Mouse (Mus musculus) cerebellum, adult 11 months (tissue): ENCODE results near the gene Naip5.
"Not testable (repeated sequence)": the region's sequence is repeated elsewhere in the genome, so short reads cannot be mapped to it uniquely, and the experiment has no call there.

ENCODE experiments used
- DNase-seq: peaks from one replicate; pipeline ENCODE4 v3.0.0; 2022

Gene Naip5

DNA sequence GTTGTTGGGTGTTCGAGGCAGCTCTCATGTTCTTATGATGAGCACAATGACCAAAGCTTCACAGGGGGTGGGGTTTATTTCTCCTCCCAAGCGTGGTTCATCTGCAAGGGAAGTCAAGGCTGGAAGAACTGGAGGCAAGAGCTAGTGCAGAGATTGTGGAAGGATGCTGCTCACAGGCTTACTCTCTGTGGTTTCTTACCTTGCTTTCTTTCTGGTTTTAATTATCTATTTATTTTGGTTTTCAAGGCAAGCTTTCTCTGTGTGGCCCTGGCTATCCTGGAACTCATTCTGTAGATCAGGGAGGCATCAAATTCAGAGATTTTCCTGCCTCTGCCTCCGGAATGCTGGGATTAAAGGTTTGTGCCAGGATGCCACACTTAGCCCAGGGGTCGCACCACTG is at the start of gene Naip5:
Naip5 (minus strand) TSS at position 101 of the 400 bp plus-strand sequence.
- DNase-seq = not testable (repeated sequence)

- no peak for DNase-seq
Observed at GRCm38 (mm10) chr13:100284611-100285010, 38.5 kb upstream of the Naip5 start.

DNA sequence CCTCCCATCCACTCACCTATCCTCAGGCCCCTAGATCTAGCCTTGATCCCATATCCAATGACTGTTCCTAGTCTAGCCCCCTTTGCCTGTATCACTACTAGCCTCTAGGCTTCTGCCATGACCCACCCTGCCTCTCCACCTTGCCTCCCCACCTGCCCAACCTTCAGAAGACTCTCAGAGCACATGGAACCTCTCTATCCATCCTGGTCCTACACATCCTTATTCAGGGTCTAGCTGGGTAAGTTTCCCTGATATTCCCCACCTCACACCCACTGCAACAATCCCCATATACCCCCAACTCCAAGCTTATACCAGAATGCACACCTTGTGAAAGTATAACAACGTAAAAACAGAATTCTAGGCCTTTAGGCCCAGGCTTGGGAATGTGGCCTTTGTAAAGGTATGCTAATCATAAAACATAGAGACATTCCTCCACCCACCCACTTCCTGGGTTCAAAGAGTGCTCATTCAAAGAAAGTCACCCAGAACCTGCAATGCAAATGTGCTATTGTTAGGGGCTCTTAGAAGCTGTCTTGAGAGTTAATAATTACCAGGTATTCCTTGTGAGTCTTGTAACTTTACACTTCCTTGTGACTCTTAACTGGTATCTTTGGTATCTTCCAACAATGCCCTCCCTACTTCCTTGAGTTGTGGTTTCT is 25.5 kb upstream of the Naip5 start:
- DNase-seq = not testable (repeated sequence)

GRCm38 (mm10) chr13:100256996-100257395 is 10.9 kb upstream of the Naip5 start:
- not testable (repeated sequence) for DNase-seq

DNA sequence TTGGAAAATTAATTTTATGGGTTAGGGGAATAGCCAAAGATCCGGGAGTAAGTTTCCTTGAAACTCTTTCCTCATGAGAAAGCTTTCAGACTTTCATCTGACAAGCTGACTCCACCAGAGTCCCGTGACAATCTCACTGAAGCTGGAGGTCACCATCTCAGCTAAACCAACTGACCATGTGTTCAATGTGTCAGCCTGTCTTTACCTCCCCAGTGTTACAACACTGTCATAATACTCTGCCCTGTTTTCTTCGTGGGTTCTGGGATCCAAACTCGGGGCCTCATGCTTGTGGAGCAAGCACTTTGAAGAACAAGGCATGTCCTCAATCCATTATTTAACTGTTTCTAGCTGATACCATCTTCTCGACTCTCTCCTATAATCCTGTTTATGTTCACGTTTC is 9.8 kb upstream of the Naip5 start:
- not testable (repeated sequence) for DNase-seq

- not testable (repeated sequence) for DNase-seq
Observed at GRCm38 (mm10) chr13:100251897-100252296, 5.8 kb upstream of the Naip5 start.

DNA sequence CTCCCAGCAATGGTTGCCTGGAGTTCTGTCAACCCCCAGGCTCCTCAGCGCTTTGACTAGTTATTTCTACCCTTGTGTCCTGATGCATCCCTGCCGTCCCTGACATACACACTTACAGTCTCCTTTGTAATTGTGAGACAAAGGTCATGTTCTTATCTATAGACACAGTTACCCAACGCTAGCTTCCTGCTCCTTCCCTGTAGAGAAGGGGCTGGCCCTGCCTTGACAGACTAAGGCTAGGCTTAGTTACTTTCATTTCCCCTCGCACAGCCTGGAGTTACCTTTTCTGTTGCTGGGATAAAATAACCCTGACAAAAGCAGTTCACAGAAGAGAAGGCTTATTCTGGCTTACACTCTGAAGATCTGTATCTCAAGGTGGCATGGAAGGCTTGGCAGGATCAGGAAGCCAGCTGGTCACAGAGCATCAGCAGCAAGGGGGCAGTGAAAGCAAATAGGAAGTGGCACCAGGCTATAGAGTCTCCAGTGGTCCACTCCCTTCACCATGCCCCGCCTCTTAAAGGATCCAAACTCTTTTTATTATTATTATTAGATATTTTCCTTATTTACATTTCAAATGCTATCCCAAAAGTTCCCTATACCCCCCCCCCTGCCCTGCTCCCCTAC is 885 bp upstream of the Naip5 start:
- not testable (repeated sequence) for DNase-seq

DNA sequence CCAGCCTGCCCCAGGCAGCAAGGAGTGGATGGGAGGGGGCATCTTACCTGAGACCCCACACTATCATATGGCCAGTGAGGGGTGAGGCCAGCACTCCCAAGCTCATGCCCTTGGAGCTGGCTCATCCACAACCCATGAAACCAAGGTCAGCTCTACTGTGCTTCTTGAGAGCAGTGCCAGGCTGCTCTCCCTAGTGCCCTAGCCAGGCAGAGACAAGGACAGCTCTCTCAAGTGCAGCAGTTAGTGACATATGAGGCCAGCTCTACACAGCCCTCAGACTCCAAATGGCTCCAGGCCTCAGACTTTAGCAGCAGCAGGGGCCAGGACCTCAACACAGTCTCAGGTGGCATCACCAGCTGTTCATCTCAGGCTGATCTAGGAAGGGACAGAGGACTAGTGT is 2.4 kb downstream of the Naip5 start:
- no peak for DNase-seq

DNA sequence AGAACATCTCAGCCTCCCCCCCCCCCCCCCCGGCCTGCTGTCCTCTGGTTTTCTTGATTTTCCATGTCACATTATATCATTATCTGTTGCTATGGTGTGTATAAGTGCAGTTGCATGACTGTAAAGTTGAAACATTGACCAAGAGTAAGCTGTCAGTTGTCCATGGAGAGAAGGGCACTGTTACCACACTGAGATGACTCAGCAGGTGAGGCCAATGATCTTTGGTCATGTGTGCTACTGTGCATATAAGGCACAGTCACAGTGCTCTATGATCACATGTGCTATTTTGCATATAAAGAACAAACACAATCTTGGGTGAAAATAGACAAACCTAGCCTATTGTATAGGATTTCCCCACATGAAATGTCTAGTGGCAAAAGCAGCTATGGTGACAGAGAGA is 32.4 kb downstream of the Naip5 start:
- not testable (repeated sequence) for DNase-seq

DNA sequence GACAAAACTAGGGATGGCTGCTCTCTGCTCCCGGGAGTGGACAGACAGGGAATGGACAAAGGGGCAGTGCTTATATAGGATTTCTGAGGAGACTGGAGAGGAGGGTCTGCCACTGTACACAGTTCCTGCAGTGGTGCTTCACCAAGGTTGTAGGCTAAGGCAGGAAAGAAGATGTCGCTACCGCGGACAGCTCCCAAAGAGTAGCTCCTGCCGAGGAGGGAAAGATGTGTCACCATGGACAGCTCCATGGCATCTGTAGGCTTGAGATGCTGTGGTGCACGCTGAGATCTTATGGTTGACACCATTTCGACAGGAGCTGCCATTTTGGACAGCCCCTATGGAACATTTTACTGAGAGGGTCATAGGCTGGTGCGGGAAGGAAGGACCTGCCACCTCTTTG is 35.6 kb downstream of the Naip5 start:
- no peak for DNase-seq

DNA sequence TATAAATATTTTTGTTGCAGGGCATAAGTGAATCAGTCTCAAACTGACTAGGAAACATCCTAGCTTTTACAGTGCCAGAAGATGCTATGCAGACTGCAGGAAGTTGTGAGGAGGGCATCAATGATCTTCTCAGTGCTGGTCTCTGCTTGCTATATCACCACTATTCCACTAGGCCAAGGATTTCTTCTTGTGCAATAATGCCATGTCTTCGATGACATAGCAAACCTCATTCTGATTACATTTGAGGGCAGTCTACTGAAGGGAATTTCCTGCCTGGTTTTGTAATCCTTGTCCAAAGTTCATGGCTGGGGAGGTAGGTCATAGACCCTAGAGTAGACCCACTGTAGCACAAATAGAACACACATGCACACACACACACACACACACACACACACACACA is 42.8 kb downstream of the Naip5 start:
- DNase-seq = no peak

- not testable (repeated sequence) for DNase-seq
Observed at GRCm38 (mm10) chr13:100201659-100202333, 44.3 kb downstream of the Naip5 start, which contains the start of gene Naip2. Naip2 (minus strand) TSS chr13:100202092.

DNA sequence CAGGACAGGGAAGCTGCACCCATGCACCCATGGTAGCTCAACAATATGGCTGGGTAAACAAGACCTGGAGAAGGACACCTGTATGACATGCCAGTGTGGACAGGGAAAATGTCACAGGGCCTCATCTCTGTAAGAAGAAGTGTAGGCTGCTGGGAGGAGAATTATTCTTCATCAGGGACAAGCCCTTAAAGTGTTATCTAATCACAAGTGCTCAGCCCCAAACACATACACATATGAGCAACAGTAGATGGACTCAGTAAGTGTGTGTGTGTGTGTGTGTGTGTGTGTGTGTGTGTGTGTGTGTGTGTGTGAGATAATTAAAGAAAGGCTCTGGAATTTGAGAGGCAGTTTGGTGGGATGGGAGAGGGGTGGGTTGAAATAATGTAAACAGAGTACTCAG is 45.3 kb downstream of the Naip5 start:
- DNase-seq = no peak

DNA sequence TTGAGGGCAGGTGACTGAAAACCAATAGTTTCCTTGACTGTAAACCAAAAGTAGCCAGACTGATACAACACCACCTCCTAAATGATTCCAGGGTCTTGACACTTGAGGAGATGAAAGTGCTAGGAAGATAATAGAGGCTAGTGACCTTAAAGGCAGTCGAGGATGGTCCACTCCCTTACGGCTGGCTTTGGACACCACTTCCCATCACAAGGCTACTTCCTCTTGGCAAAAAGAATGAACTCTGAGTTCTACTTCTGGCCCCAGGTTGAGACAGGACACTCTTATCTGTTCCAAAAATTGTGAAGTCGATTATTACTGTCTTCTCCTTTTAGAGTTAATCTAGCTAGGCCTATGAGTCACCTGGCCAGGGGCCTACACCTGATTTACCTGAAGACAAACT is 50.7 kb downstream of the Naip5 start:
- no peak for DNase-seq

DNA sequence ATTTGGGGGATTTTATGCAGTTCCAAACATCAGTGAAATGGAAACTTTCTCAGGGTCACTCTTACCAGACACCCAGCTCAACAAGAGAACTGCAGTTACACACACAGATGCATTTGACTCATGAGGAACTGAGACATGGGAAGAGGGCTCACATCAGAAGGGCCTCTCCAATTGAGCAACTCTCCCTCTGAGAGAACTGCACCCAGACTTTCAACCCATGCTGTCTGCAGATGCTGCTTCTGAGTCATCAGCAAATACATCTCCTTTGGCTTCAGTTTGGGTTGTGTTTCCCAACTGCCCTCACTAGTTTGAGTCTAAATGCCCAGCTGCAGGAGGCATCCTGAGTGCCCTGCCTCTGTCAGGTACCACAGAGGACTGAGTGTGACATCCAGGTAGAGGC is 63.0 kb downstream of the Naip5 start:
- DNase-seq = not testable (repeated sequence)

- DNase-seq = not testable (repeated sequence)
Observed at GRCm38 (mm10) chr13:100174360-100174759, 71.8 kb downstream of the Naip5 start.

GRCm38 (mm10) chr13:100166378-100166777 is 79.7 kb downstream of the Naip5 start:
- DNase-seq = not testable (repeated sequence)

GRCm38 (mm10) chr13:100162467-100162866 is 83.7 kb downstream of the Naip5 start:
- DNase-seq = not testable (repeated sequence)
